Mouse (Mus musculus): ENCODE data around the gene Tagap1. TPM values are rescaled to one million over a fixed set of nuclear protein-coding genes. Genes with fewer than 3 reads are reported as not detected.
"Not testable (repeated sequence)": the region's sequence is repeated elsewhere in the genome, so short reads cannot be mapped to it uniquely, and the experiment has no call there.

Tagap1 gene
- total and polyA plus RNA-seq, 2 experiments from 2014 or later: 40.7 to 52.7 TPM

GRCm38 (mm10) chr17:6965364-6965763 is 4.4 kb upstream of the Tagap1 start:
- H3K4me1 ChIP-seq (ENCODE audit: insufficient read depth, low read length); ATAC-seq; H3K9me3 ChIP-seq (ENCODE audit: low read length); H3K9ac ChIP-seq (replicated peaks; ENCODE audit: low read length); H3K27ac ChIP-seq; H3K36me3 ChIP-seq (ENCODE audit: insufficient read depth, low read length); H3K27me3 ChIP-seq (ENCODE audit: insufficient read depth, low read length); H3K4me2 ChIP-seq (ENCODE audit: low read depth, low read length); H3K4me3 ChIP-seq (ENCODE audit: low read length): not testable (repeated sequence)
- TF ChIP-seq CTCF (IDR thresholded peaks at IDR 0.05; ENCODE audit: low read depth): peak; percentile 61
- WGBS: 13% methylated on average over 4 of the region's 6 CpGs
- DNase-seq (ENCODE audit: low spot score): peak; percentile 36

GRCm38 (mm10) chr17:6962936-6963335 is 2.0 kb upstream of the Tagap1 start:
- not testable (repeated sequence) for H3K4me3 ChIP-seq (ENCODE audit: low read length); H3K9ac ChIP-seq (replicated peaks; ENCODE audit: low read length); H3K9me3 ChIP-seq (ENCODE audit: low read length); H3K27me3 ChIP-seq (ENCODE audit: insufficient read depth, low read length); H3K27ac ChIP-seq; H3K4me2 ChIP-seq (ENCODE audit: low read depth, low read length); H3K36me3 ChIP-seq (ENCODE audit: insufficient read depth, low read length); H3K4me1 ChIP-seq (ENCODE audit: insufficient read depth, low read length); ATAC-seq
- whole genome bisulfite sequencing: 62% methylated on average over 4 of the region's 4 CpGs
- DNase-seq (ENCODE audit: low spot score): peak; percentile 3

- not testable (repeated sequence) for H3K9ac ChIP-seq (replicated peaks; ENCODE audit: low read length); H3K4me1 ChIP-seq (ENCODE audit: insufficient read depth, low read length); H3K27ac ChIP-seq; H3K36me3 ChIP-seq (ENCODE audit: insufficient read depth, low read length); H3K9me3 ChIP-seq (ENCODE audit: low read length); DNase-seq (ENCODE audit: low spot score); H3K4me2 ChIP-seq (ENCODE audit: low read depth, low read length); ATAC-seq; H3K27me3 ChIP-seq (ENCODE audit: insufficient read depth, low read length); H3K4me3 ChIP-seq (ENCODE audit: low read length)
- WGBS: 79% methylated on average over 3 of the region's 6 CpGs
Observed at GRCm38 (mm10) chr17:6962339-6962738, 1.4 kb upstream of the Tagap1 start.

- peak; percentile 1 for DNase-seq (ENCODE audit: low spot score)
- under 1% methylated on average over 14 of the region's 48 CpGs for WGBS
- not testable (repeated sequence) for H3K27me3 ChIP-seq (ENCODE audit: insufficient read depth, low read length); H3K9me3 ChIP-seq (ENCODE audit: low read length); H3K27ac ChIP-seq; H3K36me3 ChIP-seq (ENCODE audit: insufficient read depth, low read length); H3K4me1 ChIP-seq (ENCODE audit: insufficient read depth, low read length); H3K9ac ChIP-seq (replicated peaks; ENCODE audit: low read length)
- Histone ChIP-seq H3K4me3 (ENCODE audit: low read length) (peak overlapping the region; percentile 40), H3K4me2 (ENCODE audit: low read depth, low read length) (peak overlapping the region; percentile 31; the same call in 1 of the 2 replicates)
- peak; percentile 98 for ATAC-seq
Observed at GRCm38 (mm10) chr17:6961181-6962000, 435 bp upstream of the Tagap1 start.

DNA sequence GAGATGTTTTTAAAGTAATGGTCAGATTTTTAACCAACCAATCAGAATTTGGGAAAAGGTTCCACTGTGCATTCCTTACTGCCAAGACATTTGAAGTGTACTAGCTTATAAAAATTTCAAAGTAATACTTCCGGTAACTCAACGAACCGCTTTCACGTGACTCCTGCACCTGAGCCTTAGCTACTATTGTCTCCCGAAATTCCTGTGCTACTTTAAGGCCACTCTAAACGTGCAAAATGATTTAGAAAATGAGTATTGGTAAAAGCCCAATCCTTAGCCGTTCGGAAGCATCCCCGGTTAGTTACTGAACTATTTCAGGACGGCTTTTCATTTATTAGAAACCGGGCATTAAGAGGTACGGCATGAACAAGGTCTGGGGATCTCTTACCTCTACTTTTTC is 607 bp downstream of the Tagap1 start:
- H3K27ac ChIP-seq; DNase-seq (ENCODE audit: low spot score); H3K4me1 ChIP-seq (ENCODE audit: insufficient read depth, low read length); H3K36me3 ChIP-seq (ENCODE audit: insufficient read depth, low read length); H3K9me3 ChIP-seq (ENCODE audit: low read length); H3K9ac ChIP-seq (replicated peaks; ENCODE audit: low read length); ATAC-seq; H3K27me3 ChIP-seq (ENCODE audit: insufficient read depth, low read length): not testable (repeated sequence)
- WGBS: 0% methylated on average over 12 of the region's 12 CpGs
- Histone ChIP-seq H3K4me3 (ENCODE audit: low read length) (peak overlapping the region; percentile 40), H3K4me2 (ENCODE audit: low read depth, low read length) (peak overlapping the region; percentile 38; the same call in 1 of the 2 replicates)

DNA sequence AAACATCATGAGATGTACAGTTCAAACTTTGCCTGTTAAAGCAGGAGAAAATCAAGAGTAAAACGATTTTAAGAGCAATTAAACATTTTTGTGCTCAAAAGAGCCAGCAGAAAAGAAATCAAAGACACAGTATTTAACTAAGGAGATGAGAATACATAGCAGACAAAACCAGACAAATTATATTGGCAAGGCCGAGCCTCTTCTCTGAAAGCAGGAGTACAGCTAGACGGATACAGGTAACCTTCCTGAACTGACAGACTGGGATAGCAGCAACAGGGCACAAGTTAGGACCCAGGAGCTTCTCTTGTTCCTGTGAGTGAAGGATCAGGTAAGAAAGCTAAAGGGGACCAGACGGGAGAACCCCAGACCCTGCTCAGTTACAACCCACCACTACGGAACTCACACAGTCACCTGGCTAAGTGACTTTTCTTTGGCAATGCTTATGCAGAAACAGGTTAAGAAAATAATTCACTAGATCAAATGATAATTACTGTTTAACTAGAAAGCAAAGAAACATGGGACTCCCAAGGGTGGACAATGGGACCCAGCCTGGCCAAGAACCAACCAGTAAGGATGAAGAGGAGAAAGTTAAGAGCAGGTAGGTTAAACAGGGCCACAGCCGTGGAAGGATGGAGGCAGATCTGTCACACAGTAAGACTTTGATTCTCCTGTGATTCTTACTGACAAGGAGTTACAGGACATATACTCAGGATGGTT is 1.3 kb downstream of the Tagap1 start:
- not testable (repeated sequence) for DNase-seq (ENCODE audit: low spot score); H3K9ac ChIP-seq (replicated peaks; ENCODE audit: low read length); H3K9me3 ChIP-seq (ENCODE audit: low read length); H3K4me1 ChIP-seq (ENCODE audit: insufficient read depth, low read length); ATAC-seq; H3K27me3 ChIP-seq (ENCODE audit: insufficient read depth, low read length); H3K27ac ChIP-seq; H3K36me3 ChIP-seq (ENCODE audit: insufficient read depth, low read length); H3K4me3 ChIP-seq (ENCODE audit: low read length)
- WGBS: 76% methylated on average over 3 of the region's 6 CpGs
- peak overlapping the region; percentile 38; the same call in 1 of the 2 replicates for H3K4me2 ChIP-seq (ENCODE audit: low read depth, low read length)

- H3K4me2 ChIP-seq (ENCODE audit: low read depth, low read length); H3K4me3 ChIP-seq (ENCODE audit: low read length); H3K27ac ChIP-seq; H3K9ac ChIP-seq (replicated peaks; ENCODE audit: low read length); H3K4me1 ChIP-seq (ENCODE audit: insufficient read depth, low read length); ATAC-seq; H3K36me3 ChIP-seq (ENCODE audit: insufficient read depth, low read length); H3K27me3 ChIP-seq (ENCODE audit: insufficient read depth, low read length); H3K9me3 ChIP-seq (ENCODE audit: low read length): not testable (repeated sequence)
- peak; percentile 7 for DNase-seq (ENCODE audit: low spot score)
- 70% methylated on average over 5 of the region's 8 CpGs for WGBS
Observed at GRCm38 (mm10) chr17:6958881-6959280, 2.1 kb downstream of the Tagap1 start.

DNA sequence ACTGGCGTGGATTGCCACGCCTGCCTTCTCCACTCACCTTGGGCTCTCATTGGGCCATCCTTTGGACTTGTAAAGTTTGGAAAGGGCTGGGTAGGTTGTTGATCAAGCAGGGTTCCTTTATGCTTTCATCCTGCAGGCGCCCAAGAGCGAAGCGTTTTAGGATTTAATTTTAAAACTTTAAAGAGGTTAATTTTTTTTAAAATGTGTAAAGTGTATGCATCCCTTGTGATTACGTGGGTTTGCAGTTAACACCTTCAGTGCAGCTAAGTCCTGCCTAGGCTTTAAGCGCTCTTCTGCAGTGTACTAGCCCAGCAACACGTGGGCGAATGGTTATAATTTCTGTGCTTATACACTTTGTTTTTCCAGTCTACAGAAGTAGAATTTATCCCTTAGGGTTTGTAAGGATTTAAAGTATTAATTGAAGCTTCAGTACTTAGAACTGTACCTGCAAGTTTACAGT is 12.2 kb downstream of the Tagap1 start:
- H3K9me3 ChIP-seq (ENCODE audit: low read length); H3K27me3 ChIP-seq (ENCODE audit: insufficient read depth, low read length); H3K36me3 ChIP-seq (ENCODE audit: insufficient read depth, low read length); H3K4me1 ChIP-seq (ENCODE audit: insufficient read depth, low read length); DNase-seq (ENCODE audit: low spot score): not testable (repeated sequence)
- Histone ChIP-seq H3K9ac (replicated peaks; ENCODE audit: low read length) (peak overlapping the region; percentile 44; the same call in 1 of the 2 replicates), H3K27ac (peak overlapping the region; percentile 77; the same call in 1 of the 2 replicates), H3K4me3 (ENCODE audit: low read length) (peak overlapping the region; percentile 50), H3K4me2 (ENCODE audit: low read depth, low read length) (peak overlapping the region; percentile 60)
- WGBS: 9% methylated on average over 9 of the region's 9 CpGs
- ATAC-seq: peak; percentile 16; the same call in 1 of the 2 replicates
